Mouse (Mus musculus) small intestine, adult 2 months (tissue): ENCODE data around the gene Aldh3b1.

ENCODE experiments used
- CTCF ChIP-seq: fragments of 200-500 bp; IDR thresholded peaks from 2 replicates; pipeline ENCODE4 v1.5.1; 2012; ENCODE audit warnings: low read depth, mild to moderate bottlenecking, control low read depth, inconsistent platforms, low read length, moderate library complexity, mixed read lengths; ENCODE audit not compliant: insufficient replicate concordance, insufficient read length; ENCODE audit errors: extremely low read depth
- POLR2A ChIP-seq: fragments of 200-500 bp; IDR thresholded peaks from 2 replicates; pipeline ENCODE4 v1.6.1; 2012; ENCODE audit warnings: low read depth, mild to moderate bottlenecking, control low read depth, inconsistent platforms, low read length, moderate library complexity

DNA sequence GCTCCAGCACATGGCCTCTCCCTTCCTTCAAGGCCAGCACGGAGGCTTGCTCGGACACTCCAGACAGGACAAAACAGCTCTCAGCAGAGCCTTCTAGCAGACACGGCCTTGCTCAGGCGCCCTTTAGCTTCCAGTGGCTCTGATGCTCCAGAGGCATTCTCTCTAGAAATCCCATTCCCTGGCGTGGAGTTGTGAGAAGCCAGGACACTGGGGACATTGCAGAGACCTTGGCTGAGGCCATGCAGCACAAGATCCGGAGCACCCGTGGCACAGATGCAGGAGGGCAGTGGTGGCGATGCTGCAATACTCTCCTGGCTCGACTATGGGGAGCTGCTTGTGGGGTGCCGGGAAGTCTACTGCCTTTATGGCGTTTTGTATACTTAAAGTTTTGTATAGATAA is 12.9 kb downstream of the Aldh3b1 start:
- TF ChIP-seq CTCF, result no peak
- no peak for TF ChIP-seq POLR2A
